Mouse (Mus musculus) right cerebral cortex, postnatal 36 days (tissue): ENCODE measurements at regions not wholly inside any gene's neighbourhood (a gene's known extent, or its start where the extent isn't known, plus 50 kb on each side); places are given as distances from the start of the nearest gene placed in this dataset.

ENCODE experiments used
- DNase-seq, 2 experiments: peaks; one replicate each; pipeline ENCODE4 v3.0.0; 2022; ENCODE audit warnings: low spot score in 2 of 2, mixed read lengths in 1 of 2

DNA sequence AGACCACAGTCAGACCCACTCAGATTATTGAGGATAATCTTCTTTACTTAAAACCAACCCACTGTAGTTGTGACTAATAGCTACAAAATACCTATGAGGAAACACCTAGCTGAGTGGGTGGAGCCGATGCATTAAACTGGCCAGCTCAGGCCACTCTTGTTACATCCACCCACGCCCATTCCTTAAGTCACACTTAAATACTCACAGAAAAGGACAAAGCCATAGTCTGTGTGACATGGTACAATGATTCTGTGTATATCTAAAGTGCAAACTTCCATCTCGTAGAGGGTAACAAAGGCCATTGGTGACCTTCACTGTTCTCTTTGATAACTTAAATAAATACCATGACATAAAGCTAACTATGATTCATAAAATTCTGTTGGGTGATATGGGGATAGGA lies 103.7 kb upstream of the Arhgap5 start:
- no peak for DNase-seq

DNA sequence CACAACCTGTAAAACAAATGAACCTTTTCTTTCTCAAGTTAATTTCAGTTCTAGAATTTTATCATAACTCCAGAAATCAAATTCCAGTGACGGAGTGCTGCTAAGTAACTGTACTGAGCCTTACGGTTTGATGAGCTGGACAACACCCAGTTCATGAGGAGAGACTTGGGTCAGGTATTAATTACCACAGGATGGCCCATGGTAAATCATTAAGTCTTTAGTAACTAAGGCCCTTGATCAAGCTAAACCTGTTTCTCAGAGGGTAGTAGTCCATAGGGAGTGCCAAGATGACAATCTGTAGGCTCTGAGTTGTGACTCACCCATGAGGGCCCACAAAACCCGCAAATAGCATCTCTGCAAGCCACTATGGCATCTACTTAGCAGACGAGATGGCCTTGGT lies 101.1 kb upstream of the Arhgap5 start:
- no peak for DNase-seq

DNA sequence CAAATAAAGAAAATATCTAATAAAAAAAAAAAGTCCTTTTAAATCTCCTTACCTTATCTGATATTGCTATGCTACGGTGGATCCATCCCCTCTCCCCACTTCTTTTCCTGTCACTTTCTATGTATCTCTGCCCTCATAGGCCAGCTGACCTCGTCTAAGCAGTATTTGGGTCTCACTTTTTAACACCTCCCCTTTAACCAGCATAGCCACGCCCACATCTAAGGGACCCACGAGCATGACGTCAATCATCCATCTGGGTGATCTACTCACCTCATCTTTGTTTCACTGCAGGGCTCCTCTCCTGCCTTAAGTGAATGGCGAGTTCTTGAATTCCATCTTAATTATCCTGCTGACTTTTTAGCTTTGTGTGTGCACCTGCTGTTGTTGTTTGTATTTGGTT lies 97.4 kb upstream of the Arhgap5 start:
- no peak for DNase-seq

DNA sequence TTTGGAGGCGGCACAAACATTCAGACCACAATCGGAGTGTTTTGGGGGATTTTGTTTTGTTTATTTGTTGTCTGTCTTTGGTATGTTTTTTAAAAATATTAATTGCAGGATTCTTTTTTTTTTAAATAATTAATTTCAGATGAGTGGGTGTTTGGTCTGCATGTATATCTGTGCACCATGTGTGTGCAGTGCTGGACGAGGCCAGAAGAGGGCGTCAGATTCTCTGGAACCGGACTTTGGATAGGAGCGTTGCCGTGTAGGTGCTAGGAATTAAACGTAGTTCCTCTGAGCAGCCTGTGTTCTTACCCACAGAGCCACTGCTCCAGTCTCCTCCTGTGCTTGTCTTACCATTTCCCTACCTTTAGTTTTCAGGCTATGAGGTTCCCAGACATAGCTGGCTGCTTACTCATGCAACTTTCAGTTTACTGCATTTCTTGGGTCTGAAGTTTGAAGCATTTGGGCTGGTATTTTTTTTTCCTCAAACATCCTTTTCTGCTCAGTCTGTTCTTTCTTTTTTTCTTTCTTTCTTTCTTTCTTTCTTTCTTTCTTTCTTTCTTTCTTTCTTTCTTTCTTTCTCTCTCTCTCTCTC lies 95.4 kb upstream of the Arhgap5 start:
- no peak for DNase-seq

DNA sequence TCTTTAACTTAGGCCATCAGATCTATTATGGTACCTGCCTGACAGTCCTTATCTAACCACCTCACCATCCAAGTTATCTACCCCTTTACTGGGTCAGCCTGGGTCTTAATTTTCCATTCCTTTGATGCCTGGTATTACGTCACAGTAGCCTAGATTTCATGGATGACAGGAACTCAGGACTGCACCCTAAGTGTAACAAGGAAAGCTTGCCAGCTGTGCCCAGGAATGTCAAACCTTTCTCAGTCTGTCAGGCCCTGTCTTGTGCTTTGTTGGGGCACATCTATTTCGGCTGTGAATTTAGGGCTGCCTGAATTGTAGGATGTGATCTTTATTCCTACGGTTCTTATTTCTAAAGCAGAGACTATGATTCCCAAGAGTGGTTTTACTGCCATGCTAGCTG lies 94.6 kb upstream of the Arhgap5 start:
- DNase-seq = no peak

DNA sequence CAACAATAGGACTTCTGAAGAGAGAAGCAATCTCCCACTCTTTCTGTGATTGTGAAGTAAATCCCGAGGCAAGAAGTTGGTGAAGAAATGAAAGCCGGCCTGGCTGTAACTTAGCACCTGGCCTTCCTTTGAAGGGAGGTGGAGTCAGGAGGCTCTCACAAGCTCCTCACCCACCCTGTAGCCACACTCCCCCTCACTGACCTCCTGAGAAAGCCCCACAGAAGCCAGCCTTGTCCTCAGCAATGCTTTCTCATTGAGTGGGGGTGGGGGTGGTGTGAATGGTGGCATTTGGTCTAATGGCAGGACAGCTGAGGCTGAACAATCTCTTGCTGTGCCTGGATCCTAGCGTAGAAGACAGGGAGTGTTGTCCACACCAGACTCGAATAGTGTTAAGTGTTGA lies 91.6 kb upstream of the Arhgap5 start:
- DNase-seq = no peak

DNA sequence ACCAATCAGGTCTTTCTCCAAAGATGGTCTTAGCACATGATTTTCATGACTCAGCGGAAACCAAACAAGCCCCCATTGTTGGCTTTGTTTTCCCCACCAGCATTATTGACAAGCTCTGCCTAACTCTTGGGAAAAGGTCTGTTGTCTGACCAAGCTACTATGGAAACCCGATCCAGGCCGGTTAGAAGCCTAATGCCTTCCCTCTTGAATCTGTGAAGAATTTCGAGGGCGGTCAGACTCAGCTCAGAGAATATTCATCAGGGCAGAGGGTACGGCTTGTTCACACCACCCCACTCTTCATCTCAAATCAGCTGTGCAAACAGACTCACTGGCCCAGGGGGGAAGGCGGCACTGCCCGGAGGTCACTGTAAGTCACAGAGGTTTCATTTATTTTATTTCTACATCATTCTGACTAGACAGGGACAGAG lies 90.7 kb upstream of the Arhgap5 start:
- DNase-seq = no peak

DNA sequence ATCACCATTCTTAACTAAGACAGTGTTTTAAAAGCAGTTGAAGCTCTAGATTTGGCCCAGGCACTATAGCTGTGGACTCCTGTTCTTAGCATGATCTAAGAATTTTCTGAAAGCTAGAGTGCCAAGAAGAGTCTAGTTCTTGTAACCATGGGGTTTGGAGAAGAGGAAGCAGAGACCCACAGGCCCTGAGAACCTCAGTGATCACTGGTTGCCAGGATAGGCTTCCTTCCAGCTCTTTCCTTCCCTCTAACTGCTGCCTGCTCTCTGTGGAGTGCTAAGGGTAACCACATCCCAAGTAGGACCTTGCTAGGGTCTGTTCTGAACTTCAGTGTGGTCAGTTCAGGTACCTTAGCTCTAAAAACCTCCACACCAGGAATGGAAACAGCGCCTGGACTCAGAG lies 81.0 kb upstream of the Arhgap5 start:
- DNase-seq = no peak

DNA sequence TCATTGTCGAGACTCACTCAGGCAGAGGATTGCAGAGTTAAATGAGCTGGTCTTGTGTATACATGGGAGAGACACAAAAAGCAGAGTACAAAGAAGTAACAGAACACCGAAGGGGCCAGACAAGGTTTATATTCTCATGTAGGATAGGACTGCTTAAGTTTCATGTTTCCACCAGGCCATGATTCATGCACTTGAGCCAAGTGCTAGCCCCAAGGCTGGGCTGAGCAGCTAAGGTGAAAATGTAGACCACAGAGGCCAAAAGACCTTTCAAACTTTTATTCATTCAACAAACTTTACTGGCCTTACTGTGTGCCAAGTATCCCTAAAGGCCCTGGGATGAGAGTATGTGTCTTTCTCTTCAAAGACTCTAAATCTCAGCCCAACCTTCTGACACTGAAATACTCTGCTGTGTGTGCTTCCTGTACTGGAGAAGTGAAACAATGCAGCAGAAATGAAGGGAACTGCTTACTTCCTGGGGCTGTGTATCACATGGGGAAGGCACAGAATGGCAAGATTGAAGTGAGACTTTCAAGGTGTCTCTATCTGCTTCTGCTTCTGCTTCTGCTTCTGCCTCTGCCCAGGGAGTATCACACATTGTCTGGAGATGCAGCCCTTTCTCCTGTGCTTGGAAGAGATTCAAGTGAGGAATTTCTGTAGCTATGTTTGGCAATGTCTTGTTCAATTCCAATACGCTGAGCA lies 79.3 kb upstream of the Arhgap5 start:
- DNase-seq = no peak

DNA sequence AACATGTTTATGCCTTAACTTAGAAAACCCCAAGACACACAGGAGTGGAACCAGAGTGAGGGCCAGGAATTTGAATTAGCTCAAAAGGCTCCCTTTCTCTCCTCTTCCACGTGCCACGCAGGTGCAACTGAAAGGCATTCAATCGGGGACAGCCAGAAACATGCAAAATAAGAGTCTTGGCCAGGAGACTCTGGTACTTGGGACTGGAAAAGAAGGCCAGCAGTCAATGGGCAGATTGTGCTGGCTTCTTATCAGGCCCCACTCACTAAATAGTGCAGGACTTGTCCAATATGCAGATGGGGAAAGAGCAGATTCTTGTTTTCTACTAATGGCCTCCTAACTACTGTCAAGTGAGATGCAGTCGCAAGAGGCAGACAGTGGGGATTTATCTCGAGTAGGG lies 73.8 kb upstream of the Arhgap5 start:
- no peak for DNase-seq

DNA sequence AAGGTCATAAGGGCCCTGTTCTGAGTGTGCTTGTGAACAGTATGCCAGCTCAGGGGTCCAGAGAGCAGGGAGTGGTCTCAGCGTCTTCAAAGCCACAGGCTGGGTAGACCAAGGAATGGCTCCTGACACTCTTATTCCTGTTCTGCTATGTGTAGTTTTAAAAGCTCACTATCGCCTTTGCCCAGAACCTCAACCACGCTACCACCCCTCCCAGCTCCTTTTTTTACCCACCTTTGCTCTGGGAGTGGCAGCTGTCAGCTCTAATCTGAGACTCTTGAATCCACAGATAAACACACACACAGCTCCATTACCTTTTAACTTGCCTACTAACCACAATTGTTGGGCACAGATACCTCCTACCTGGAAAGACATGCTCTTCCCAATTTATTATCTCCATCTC lies 71.8 kb upstream of the Arhgap5 start:
- DNase-seq = no peak

DNA sequence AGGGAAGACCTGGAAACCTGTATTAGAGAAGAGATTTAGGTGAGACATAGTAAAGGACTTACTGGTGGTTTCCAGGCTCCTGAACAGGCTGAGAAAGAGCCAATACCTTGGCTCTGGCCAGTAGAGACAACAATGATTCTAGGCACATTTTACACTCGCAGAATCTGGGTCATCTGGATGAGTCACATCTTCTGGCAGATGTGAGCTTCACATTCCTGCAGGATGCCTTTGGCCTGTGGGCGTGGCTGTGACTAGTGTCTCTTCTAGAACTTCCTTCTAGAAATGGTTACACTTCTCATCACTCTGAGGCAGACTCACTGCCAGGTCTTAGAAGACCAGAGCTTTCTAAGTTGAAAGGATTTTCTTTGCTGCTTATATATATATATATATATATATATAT lies 69.8 kb upstream of the Arhgap5 start:
- no peak for DNase-seq

DNA sequence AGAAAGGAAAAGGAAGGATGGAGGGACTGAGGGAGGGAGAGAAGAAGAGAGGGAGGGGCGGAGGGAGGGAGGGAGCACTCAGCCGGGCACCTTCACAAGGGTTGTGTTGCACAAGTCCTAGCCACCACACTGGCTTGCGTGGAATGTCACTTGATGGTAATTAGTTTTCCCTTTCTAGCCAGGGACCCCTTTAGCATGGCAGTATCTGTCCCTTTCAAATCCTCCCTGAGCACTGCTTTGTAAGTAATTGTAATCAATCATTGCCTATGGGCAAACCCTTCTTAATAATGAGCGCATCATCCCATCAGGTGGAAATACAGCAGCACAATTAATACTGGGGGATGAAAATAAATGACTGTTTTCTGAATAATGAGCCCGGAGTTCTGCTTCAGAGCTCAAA lies 68.5 kb upstream of the Arhgap5 start:
- DNase-seq = no peak

DNA sequence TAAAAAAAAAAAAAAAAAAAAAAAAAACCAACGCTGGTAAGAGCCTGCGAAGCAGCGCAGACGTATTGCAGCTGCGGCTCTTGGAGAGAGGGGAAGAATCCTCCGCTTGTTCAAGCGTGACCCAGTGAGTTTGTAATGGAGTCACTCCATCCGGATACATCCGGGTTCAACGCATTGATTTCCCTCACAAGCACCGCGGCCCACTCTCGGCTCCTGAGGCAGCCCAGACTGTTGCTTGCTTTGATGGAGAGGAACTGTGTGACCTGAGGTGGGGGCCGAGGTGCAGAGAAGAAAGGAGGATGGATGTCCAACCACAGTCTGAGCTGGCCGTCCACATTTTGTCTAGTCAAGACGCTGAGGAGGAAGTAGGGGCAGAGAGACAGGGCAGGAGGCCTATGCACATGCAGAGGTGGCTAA lies 68.0 kb upstream of the Arhgap5 start:
- DNase-seq = no peak

DNA sequence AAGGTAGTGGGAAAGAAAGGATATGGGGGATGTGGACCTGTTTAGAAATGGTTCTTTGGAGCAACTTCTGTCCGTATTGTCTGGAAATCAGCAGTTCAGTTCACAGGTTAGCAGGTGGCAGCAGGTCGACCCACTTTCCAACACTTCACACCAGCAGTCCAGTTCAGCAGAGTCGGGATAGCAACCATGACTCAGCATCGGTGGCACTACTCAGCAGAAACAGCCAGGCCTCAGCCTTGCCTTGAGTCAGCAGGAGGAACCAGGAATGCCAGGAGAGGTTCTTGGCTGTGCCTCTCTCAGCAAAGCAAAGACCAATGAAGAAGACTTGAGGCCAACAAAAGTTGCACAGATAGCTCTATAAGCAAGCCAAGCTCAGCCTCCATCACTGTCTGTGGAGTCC lies 66.8 kb upstream of the Arhgap5 start:
- no peak for DNase-seq

DNA sequence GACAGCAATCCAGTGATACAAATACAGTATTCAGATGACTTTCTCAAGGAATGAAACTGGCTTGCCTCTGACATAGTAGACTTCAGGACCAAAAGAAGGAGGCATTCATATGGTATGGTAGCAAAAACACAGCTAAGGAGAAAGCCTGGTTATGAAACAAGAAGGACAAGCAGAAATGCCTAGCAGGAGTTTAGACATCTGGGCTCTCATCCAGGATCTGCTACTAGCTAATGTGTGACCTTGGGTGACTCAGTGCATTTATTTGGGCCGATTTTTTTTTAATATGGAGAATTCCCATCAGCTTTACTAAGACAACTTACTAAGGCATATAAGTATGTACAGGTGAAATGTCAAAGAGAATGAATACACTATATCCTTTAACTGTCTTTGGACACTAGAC lies 64.5 kb upstream of the Arhgap5 start:
- DNase-seq = no peak

DNA sequence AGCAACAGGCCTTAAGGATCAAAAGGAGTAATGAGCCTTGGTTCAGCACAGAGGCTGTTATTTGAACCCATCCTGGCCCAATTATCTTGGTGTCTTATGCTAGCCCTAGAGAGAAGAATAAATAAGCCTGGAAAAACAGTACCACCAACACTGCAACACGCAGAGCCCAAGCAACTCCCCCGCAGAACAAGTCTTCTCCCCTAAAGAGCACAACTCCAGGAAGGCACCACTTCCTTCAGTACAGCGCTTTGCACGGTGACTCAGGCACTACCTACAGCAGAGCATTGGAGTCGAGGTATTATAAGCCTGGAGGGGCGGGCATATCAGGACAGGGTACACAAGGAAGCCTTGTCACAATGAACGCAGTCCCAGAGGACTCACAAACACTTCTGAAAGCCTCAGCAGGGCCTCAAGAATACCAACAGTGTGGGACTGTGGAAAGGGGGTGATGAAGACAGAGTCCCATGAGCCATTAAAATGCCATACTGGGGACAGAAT lies 62.9 kb upstream of the Arhgap5 start:
- DNase-seq = no peak

DNA sequence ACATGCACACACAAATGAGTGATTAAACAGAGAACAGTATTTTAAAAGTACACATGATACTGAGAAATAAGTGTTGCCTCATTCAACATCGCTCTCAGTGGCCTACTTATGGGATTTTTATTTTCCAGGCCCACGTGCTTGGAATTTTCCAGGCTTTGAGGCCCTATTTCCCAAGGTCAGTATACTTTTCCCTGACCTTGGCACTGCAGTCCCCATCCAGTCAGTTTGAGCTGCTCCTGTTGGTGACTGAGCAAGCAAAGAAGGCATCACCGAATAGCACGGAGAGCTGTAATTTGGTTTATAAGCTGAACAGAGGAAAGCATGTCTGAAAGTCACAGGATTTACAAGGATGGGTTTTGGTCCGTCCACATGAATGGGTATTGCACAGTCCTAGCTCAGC lies 61.4 kb upstream of the Arhgap5 start:
- DNase-seq = no peak

DNA sequence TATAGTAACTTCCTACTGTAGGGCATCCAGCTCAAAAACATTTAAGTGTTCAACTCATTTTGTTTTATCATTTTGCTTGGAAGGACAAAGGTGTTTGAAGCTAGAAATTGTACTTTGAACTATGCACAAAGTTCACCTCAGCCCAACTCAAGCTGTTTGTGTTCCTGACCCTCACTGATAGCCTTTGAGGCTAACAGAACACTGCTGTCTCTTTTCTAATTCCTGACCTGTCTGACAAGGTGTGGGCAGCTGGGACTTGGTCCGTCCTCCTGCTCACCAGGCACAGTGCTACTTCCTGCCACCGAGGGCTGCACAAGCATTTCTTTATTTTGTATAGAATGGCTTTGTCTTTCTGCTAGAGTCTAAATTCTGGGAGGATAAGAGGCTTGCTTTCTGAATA lies 58.0 kb upstream of the Arhgap5 start:
- no peak for DNase-seq

DNA sequence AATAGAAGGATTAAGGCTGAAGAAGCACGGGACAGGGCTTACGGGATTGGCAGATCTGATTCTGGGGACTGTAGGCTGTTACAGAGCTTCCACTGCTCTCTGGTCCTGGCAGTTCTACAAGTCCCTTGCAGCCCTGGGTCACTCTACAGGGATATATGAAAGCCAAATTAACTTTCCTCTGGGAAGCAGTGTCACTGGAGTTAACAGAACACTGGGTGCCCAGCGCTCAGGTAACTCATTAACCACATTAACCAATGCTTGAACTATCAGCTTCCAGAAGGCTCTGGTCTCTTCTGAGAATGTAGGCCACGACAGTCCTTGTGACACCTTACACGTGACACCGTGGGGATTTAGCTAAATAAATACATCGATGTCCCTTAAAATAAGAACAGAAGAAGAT lies 57.3 kb upstream of the Arhgap5 start:
- no peak for DNase-seq

DNA sequence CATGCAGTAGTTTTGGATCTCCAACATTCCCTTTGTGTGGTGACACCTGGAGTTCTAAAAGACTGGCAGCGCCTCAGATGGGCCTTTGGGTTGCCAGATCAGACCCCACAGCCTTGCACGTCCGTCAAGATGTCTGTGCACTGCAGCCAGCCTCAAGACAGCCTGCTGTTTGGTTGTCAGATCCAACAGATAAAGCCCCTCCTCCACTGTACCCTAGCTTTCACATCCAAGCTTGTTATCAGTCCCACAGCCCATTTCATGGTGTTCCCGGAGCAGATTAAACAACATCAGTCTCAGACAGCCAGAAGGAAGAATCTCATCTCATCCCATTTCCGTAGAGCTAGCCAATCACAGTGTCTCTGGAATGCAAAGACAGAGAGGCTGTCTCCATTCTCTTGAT lies 56.3 kb upstream of the Arhgap5 start:
- DNase-seq = no peak

DNA sequence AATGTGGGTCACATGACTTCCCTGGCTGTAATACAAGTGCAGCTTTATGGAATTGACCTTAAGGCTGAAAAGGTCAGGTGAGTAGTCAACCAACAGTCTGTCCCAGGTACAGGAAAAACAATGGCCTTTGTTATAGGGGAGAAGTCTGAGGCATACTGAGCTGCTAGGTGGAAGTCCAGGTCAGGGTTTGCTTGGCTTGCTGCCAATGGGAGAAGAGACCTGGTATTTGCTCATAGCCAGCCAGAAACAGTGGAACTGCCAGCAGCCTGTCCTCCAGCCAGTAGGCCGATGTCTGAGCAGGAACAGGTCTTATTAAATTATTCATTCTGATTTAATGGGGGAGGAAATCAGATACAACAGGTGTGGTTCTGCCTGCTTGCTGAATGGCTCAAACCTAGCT lies 55.6 kb upstream of the Arhgap5 start:
- DNase-seq = no peak

DNA sequence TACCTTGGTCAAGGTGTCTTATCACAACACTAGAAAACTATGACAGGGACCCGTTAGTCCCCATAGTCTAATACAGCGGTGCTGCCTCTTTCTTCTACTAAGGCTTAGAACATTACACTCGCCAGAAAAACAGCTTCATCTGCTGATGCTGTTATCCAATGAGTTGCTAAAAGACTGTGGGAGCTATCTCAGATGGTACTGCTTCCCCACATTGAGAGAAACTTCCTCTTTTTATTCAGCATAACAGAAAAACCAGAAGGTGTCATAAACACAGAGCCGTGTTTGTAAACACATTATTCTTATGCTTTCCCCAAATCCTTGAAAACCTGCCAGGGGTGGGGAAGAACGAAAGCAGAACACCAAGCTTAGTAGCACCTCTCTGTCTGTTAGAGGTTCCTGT lies 49.9 kb upstream of the Arhgap5 start:
- DNase-seq = no peak
